ENCODE assay signal across 8 mouse cellular contexts in genomic region chr4:83794315-83794922, GRCm38 (mm10).
DNase-seq lines count a peak whose midpoint lies in the region; ATAC-seq and TF ChIP-seq lines count a peak whose summit lies in the region.

No protein-coding gene starts in this region.

- peak; percentile 93 for TF ChIP-seq CTCF in midbrain, postnatal 0 days (IDR thresholded peaks at IDR 0.05)

- no peaks in the 10 kb centered on the region for H3K9me3 ChIP-seq in heart, embryonic 14.5 days (ENCODE audit: control insufficient read depth, low read length)
- no peaks in the 10 kb centered on the region for H3K9me3 ChIP-seq in intestine, embryonic 16.5 days (ENCODE audit: control insufficient read depth, low read length)
- H3K9me3 ChIP-seq in midbrain, postnatal 0 days (ENCODE audit: low read length): no peaks in the 10 kb centered on the region

- 0 out of 2 replicates have a peak overlapping the region, but pooled peaks have one; percentile 25 for H3K4me2 ChIP-seq in heart, embryonic 14.5 days (ENCODE audit: low read length)
- H3K4me2 ChIP-seq in intestine, embryonic 16.5 days (ENCODE audit: low read depth, low read length): no peak overlapping the region
- peak overlapping the region; percentile 29 for H3K4me2 ChIP-seq in midbrain, postnatal 0 days (ENCODE audit: low read depth, low read length, poor library complexity, severe bottlenecking)

- 0 out of 4 replicates have a peak, but pooled peaks cover 0 to 3% of the 10 kb centered on the region in 2 experiments for H3K4me1 ChIP-seq in heart, embryonic 14.5 days (ENCODE audit: control insufficient read depth in 2 of 2, insufficient read depth in 2 of 2, low read length in 2 of 2)
- H3K4me1 ChIP-seq in intestine, embryonic 16.5 days (ENCODE audit: control insufficient read depth, insufficient read depth, low read length): no peaks in the 10 kb centered on the region; the same call in 1 of the 2 replicates
- no peaks in the 10 kb centered on the region for H3K4me1 ChIP-seq in midbrain, postnatal 0 days (ENCODE audit: insufficient read depth, low read length)

- DNase-seq in heart, postnatal 25 days (ENCODE audit: low spot score): no peak
- DNase-seq in cerebellum, adult 8-10 months: peak; percentile 13
- DNase-seq in forelimb bud, embryonic 11.5 days (ENCODE audit: low read depth, low spot score): peak; percentile 80
- DNase-seq in left cerebral cortex, postnatal 14 days (ENCODE audit: low spot score in 2 of 2): peak; percentile 74 to 77
- DNase-seq in midbrain, postnatal 0 days (ENCODE audit: low spot score): peak; percentile 83
- peak; percentile 22 for DNase-seq in testis, postnatal 14 days (ENCODE audit: low spot score)

- H3K9ac ChIP-seq in heart, embryonic 14.5 days (ENCODE audit: low read length): no peak overlapping the region
- no peak overlapping the region for H3K9ac ChIP-seq in intestine, embryonic 16.5 days (ENCODE audit: low read depth, low read length)
- H3K9ac ChIP-seq in midbrain, postnatal 0 days (replicated peaks; ENCODE audit: low read length, poor library complexity, severe bottlenecking): no peak overlapping the region

- H3K4me3 ChIP-seq in heart, embryonic 14.5 days (ENCODE audit: control insufficient read depth in 1 of 2, insufficient read depth in 1 of 2, low read depth in 1 of 2, low read length in 2 of 2): no peak overlapping the region
- no peak overlapping the region for H3K4me3 ChIP-seq in intestine, embryonic 16.5 days (ENCODE audit: low read length)
- no peak overlapping the region for H3K4me3 ChIP-seq in midbrain, postnatal 0 days (ENCODE audit: low read depth, low read length)

- no peak overlapping the region for H3K27ac ChIP-seq in heart, embryonic 14.5 days (replicated peaks in 1 of 2; ENCODE audit: control insufficient read depth in 1 of 2, insufficient read depth in 1 of 2, low read depth in 2 of 2, low read length in 2 of 2)
- H3K27ac ChIP-seq in intestine, embryonic 16.5 days (ENCODE audit: low read length): no peak overlapping the region
- no peak overlapping the region for H3K27ac ChIP-seq in midbrain, postnatal 0 days (ENCODE audit: low read depth, low read length)

- no peak for ATAC-seq in heart, embryonic 14.5 days (ENCODE audit: insufficient number of reproducible peaks, insufficient read depth, low FRiP score, low read depth)
- peak; percentile 55; the same call in 1 of the 2 replicates for ATAC-seq in intestine, embryonic 16.5 days
- ATAC-seq in midbrain, postnatal 0 days (ENCODE audit: low FRiP score): peak; percentile 82

- intact Hi-C loops in heart, postnatal 25 days (cut with DNase I): loop anchor here (2.0 to 10.0 kb wide), 3 partner anchors 110 to 1302 kb away; no protein-coding TSS in a partner anchor
- intact Hi-C loops in left cerebral cortex, postnatal 14 days (cut with DNase I): no loop called here

- WGBS in heart, embryonic 14.5 days: 33% methylated on average over 9 of the region's 9 CpGs
- WGBS in intestine, embryonic 16.5 days: 31% methylated on average over 9 of the region's 9 CpGs
- WGBS in midbrain, postnatal 0 days: 9% methylated on average over 9 of the region's 9 CpGs

- H3K36me3 ChIP-seq in heart, embryonic 14.5 days (ENCODE audit: control insufficient read depth, insufficient read depth, low read length): no peaks in the 10 kb centered on the region
- H3K36me3 ChIP-seq in intestine, embryonic 16.5 days (ENCODE audit: control insufficient read depth, insufficient read depth, low read length): no peaks in the 10 kb centered on the region
- H3K36me3 ChIP-seq in midbrain, postnatal 0 days (ENCODE audit: insufficient read depth, low read length): no peaks in the 10 kb centered on the region

- H3K27me3 ChIP-seq in heart, embryonic 14.5 days (ENCODE audit: control insufficient read depth, insufficient read depth, low read length): no peaks in the 10 kb centered on the region
- H3K27me3 ChIP-seq in intestine, embryonic 16.5 days (replicated peaks; ENCODE audit: control insufficient read depth, insufficient read depth, low read length): no peaks in the 10 kb centered on the region
- H3K27me3 ChIP-seq in midbrain, postnatal 0 days (ENCODE audit: insufficient read depth, low read length): no peaks in the 10 kb centered on the region
